Mouse (Mus musculus): Measurements from ENCODE around the gene Tm4sf5. TPM values are rescaled to one million over a fixed set of nuclear protein-coding genes. Genes with fewer than 3 reads are reported as not detected.

Gene Tm4sf5
- polyA plus RNA-seq (2012; rRNA removed) = 9.1 and 10.4 TPM in 2 replicates

DNA sequence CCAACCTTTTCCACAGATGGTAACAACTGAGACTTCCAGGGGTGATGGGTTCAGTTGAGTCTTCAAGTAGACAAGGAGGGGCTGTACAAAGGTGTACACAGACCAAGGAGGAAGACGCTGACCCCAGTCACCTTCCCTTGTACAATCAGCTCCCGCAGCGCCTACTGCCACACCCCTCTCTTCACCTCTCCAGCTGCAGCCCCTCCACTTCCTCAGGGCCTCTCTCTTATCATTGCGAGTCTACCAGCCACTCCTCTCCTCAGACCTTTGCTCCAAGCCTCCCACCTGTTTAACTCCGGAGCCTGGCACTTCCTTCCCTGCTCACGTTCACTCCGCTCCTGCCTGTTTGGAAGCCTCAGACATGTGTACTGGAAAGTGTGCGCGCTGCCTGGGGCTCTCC, at the start of gene Tm4sf5:
Gene Tm4sf5, plus strand, starts transcription at position 275 of the 400 bp plus-strand sequence.

DNA sequence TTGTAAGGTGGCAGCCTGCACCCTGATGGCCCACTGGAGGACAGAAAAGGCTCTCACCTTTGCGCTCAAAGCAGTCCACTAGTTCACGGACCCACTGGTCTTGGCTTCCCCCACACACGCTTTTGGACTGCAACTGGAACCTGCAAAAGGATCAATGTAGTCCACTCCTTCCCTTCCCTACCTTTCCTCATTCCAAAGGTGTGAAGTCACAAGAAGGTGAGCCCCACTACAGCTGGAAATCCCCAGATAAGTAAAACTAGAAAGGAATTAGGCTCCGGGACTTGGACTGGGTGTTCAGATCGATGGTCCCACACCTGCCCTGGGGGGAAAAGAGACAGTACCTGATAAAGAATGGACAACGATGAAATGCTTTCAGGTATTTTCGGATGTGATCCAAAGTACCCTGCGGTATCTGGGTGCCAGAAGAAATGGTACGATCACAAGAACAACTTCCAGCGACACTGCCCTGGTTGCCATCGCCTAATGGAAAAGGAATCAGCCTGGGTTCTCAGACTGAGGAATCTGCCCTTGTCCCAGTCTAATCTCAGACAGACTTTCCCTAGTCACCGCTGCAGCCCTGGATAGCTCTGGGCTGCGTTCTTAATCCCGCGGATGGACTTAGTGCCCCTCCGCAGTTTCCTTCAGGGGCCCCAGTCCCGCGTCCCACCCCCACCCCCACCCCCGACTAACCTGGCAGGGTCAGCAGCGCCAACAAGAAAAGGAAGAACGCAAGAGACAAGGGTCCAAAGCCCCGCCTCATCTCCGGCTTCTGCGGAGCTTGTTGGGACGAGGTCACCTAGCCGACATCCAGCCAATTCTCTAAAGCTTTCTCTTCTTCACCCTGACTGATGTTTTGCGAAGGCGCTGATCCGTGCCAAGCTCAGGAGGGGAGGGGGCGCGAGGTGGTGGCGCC, 46.1 kb upstream of the Tm4sf5 start, which contains the start of gene Zmynd15:
Gene Zmynd15, plus strand, starts transcription at position 746 of the 913 bp plus-strand sequence.

DNA sequence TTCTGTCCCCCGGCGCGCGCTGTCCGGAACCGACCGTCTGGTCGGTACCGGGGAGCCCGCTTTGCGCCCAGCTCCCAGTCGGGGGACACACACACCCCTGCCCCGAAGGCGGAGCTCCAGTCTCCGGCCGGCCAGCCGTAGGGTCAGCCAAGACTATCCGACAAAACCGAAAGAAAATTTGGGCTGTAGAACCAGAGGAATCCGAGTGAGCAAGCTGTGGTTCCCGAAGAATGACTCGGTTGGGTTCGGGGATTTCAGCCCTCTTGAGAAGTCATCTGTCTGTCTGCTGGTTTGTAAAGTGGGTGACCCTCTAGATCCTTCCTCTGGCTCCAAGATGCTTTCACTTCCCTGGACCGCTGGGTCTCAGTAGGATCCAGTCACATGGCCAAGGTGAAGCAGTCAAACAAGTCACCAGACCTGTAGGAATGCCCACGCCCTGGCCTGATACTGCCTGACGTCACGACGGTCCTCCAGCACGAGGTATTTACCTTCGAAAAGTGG, 45.4 kb upstream of the Tm4sf5 start, which contains the start of gene Cxcl16:
Gene Cxcl16, minus strand, starts transcription at position 384 of the 501 bp plus-strand sequence.

DNA sequence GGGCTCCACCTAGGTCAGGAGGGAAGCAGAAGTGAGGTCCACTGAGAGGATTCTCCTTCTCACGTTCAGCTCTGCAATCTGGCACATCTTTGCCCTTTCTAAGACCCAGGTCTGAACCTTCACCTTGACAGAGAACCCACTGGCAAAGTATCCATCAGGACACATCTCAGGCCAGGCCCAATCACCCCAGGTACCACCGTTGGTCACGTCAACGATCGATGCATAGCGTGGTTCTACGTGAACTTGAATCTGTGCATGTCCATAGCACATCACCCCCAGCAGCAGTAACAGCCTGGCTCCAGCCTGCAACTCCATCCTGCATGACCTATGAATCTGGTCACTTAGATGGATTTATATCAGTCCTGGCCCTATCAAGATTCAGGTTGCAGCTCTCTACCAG, 9.2 kb downstream of the Tm4sf5 start, which contains the start of gene Vmo1:
Gene Vmo1, minus strand, starts transcription at position 329 of the 400 bp plus-strand sequence.

DNA sequence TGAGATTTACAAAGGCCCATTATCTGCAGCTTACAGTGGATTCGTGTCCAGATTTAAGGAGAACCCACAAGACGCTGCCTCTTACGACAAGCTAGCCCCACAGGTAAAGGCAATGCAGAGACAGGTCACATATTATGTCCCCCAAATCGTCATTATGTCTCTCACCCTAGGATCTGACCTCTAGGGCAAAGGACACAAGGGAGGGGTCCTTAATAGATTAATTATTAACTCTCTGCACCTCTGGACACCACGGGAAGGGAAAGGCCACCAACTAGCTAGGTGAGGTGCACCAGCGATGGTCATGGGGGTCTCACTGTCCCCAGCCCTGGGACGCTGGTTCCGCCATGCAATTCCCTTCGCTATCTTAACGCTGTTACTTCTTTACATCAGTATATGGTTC, 13.9 kb downstream of the Tm4sf5 start, which contains the start of gene Gltpd2:
Gene Gltpd2, plus strand, starts transcription at position 274 of the 400 bp plus-strand sequence.

DNA sequence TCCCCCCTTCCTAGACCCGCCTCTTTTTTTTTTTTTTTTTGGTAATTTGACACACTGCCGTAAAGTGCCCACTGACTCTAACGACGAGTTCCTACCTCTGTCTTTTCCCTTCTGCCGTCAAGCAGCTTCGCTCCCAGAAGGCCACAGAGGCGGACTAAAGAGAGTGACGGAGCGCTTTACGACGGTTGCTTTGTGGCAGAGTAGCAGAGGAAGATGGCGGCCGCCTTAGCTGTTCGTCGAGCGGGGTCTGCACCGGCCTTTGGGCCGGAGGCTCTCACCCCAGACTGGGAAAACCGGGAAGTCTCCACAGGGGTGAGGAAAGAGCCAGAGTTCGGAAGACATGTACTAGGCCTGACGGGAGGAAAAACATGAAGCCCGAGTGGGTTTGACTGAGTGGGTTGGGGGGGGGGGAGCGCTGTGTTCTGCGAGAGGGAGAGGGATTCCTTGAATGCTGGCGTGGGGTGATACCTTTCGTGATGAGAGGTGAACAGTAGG, 20.2 kb downstream of the Tm4sf5 start, which contains the start of gene Psmb6:
Gene Psmb6, plus strand, starts transcription at position 184 of the 495 bp plus-strand sequence.

DNA sequence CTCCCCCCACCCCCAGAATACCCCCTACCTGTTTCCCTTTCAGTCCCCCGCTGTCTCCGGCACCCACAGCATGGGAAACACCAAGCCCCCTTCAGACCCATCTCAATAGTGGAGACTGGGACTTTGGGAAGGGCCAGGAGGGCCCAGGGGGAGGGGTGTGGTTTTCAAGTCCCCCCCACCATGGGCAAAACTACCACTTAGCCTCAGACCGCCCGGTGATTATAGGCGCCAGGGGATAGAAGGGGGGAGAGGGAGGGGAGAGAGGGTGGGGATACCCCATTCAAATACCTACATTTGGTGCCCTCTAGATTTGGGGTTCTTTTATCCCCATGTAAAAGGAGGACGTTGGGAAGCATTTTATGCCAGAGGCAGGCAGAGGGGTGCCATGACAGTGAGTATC, 27.8 kb downstream of the Tm4sf5 start, which contains the start of gene Gm40193:
Gene Gm40193, minus strand, starts transcription at position 101 of the 400 bp plus-strand sequence.

DNA sequence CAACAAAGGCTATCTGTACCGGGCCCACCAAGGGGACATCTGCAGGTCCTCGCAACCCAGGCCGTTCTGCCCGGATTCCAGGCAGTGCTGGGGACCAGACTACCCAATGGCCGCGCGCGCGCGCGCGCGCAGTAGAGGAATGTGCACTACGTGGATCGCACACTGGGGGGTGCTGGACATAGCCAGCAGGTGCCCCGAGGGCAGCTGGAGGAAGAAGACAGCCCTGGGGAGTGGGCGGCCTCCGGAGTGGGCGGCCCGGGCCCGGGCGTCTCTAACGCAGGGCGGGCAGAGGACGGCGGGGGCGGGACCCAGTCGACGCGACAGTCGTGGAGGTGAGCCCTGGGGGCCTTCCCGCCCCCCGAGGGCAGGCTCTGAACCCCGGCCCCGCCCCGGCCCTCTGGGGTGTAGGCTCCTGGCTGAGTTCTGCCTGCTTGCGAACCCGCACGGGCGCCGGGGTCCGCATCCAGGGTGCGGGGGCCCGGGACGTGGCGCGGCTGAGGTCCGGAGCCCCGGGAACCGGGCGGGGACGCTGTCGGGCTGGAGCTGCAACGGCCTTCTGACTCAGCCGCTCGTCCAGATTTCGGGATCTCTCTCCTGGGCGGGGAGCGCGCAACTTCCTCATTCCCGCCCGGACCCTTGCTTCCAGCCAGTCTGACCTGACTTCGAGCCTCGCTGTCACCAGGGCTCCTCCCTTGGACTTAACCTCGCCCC, 35.0 kb downstream of the Tm4sf5 start, which contains the start of gene Pld2:
Gene Pld2, plus strand, starts transcription at position 188 of the 711 bp plus-strand sequence.

Other genes starting within 250 kb of the Tm4sf5 start
- 3.8 and 5.6 TPM in 2 replicates for gene Alox12, start 249.9 kb upstream of the Tm4sf5 start, polyA plus RNA-seq (2012; rRNA removed)
- gene Alox12e, start 182.6 kb upstream of the Tm4sf5 start, polyA plus RNA-seq (2012; rRNA removed) = 0.29 and 0.41 TPM in 2 replicates
- 3.4 and 10.5 TPM in 2 replicates for gene Alox15, start 153.2 kb upstream of the Tm4sf5 start, polyA plus RNA-seq (2012; rRNA removed)
- 9.3 and 10.3 TPM in 2 replicates for gene Pelp1, start 95.2 kb upstream of the Tm4sf5 start, polyA plus RNA-seq (2012; rRNA removed)
- 16.9 and 23.4 TPM in 2 replicates for gene Arrb2, start 72.6 kb upstream of the Tm4sf5 start, polyA plus RNA-seq (2012; rRNA removed)
- gene Med11, start 53.3 kb upstream of the Tm4sf5 start, polyA plus RNA-seq (2012; rRNA removed) = 6.9 and 7.9 TPM in 2 replicates
- 2.3 TPM in 2 replicates for gene Zmynd15, start 45.8 kb upstream of the Tm4sf5 start, polyA plus RNA-seq (2012; rRNA removed)
- 14.1 and 16.5 TPM in 2 replicates for gene Cxcl16, start 45.3 kb upstream of the Tm4sf5 start, polyA plus RNA-seq (2012; rRNA removed)
- not detected in 2 replicates for gene Vmo1, start 9.4 kb downstream of the Tm4sf5 start, polyA plus RNA-seq (2012; rRNA removed)
- gene Gltpd2, start 14.0 kb downstream of the Tm4sf5 start, polyA plus RNA-seq (2012; rRNA removed) = 0.10 TPM in 1 of 2 replicates, not detected in the other
- 154 and 176 TPM in 2 replicates for gene Psmb6, start 20.1 kb downstream of the Tm4sf5 start, polyA plus RNA-seq (2012; rRNA removed)
- not detected in 2 replicates for gene Gm40193, start 27.7 kb downstream of the Tm4sf5 start, polyA plus RNA-seq (2012; rRNA removed)
- gene Pld2, start 34.8 kb downstream of the Tm4sf5 start, polyA plus RNA-seq (2012; rRNA removed) = 25.1 and 27.7 TPM in 2 replicates
- 57.1 and 69.6 TPM in 2 replicates for gene Mink1, start 57.6 kb downstream of the Tm4sf5 start, polyA plus RNA-seq (2012; rRNA removed)
- not detected in 2 replicates for gene 4930544D05Rik, start 110.6 kb downstream of the Tm4sf5 start, polyA plus RNA-seq (2012; rRNA removed)
- 0.42 TPM in 1 of 2 replicates, not detected in the other for gene Chrne, start 114.0 kb downstream of the Tm4sf5 start, polyA plus RNA-seq (2012; rRNA removed)
- 0.05 and 0.16 TPM in 2 replicates for gene Gp1ba, start 133.9 kb downstream of the Tm4sf5 start, polyA plus RNA-seq (2012; rRNA removed)
- gene Rnf167, start 142.0 kb downstream of the Tm4sf5 start, polyA plus RNA-seq (2012; rRNA removed) = 33.9 and 37.1 TPM in 2 replicates
- 46.6 and 58.0 TPM in 2 replicates for gene Slc25a11, start 142.2 kb downstream of the Tm4sf5 start, polyA plus RNA-seq (2012; rRNA removed)
- 1,547 and 3,714 TPM in 2 replicates for gene Pfn1, start 149.4 kb downstream of the Tm4sf5 start, polyA plus RNA-seq (2012; rRNA removed)
- 17.5 and 26.2 TPM in 2 replicates for gene Eno3, start 152.0 kb downstream of the Tm4sf5 start, polyA plus RNA-seq (2012; rRNA removed)
- gene Spag7, start 164.2 kb downstream of the Tm4sf5 start, polyA plus RNA-seq (2012; rRNA removed) = 8.1 and 8.5 TPM in 2 replicates
- gene Camta2, start 182.9 kb downstream of the Tm4sf5 start, polyA plus RNA-seq (2012; rRNA removed) = 17.7 and 19.8 TPM in 2 replicates
- 0.63 and 1.0 TPM in 2 replicates for gene Inca1, start 194.9 kb downstream of the Tm4sf5 start, polyA plus RNA-seq (2012; rRNA removed)
- 42.2 and 58.4 TPM in 2 replicates for gene Kif1c, start 195.3 kb downstream of the Tm4sf5 start, polyA plus RNA-seq (2012; rRNA removed)